Mouse (Mus musculus): ENCODE data around the gene Hdgfl3. TPM values are rescaled to one million over a fixed set of nuclear protein-coding genes. Genes with fewer than 3 reads are reported as not detected.

Gene Hdgfl3
- total and polyA plus RNA-seq, 3 experiments = 0.04 TPM; not detected in 2

GRCm38 (mm10) chr7:81849214-81849613 is 85.1 kb downstream of the Hdgfl3 start:
- no peak overlapping the region for H3K9ac ChIP-seq (ENCODE audit: insufficient read depth, low read depth)
- no peaks in the 10 kb centered on the region for H3K9me3 ChIP-seq (replicated peaks; ENCODE audit: low read length)
- no peaks in the 10 kb centered on the region for H3K79me2 ChIP-seq (replicated peaks; ENCODE audit: control insufficient read depth, extremely low read depth, insufficient read depth, poor library complexity, severe bottlenecking)
- in situ Hi-C loops (cut with MboI; ENCODE audit: low pct_ligation_motif_present, low pct_unique_long_range_greater_than_20kb, low sequenced_read_pairs) = no loop called here
- no peaks in the 10 kb centered on the region for H3K36me3 ChIP-seq (replicated peaks in 1 of 2; ENCODE audit: control insufficient read depth in 1 of 2, insufficient read depth in 1 of 2, low read length in 1 of 2)
- dilution Hi-C loops (cut with MboI; ENCODE audit: extremely low pct_ligation_motif_present, extremely low pct_unique_long_range_greater_than_20kb, low sequenced_read_pairs) = no loop called here
- DNase-seq (ENCODE audit: extremely low read depth) = peak; percentile 89
- H3K4me2 ChIP-seq (ENCODE audit: insufficient read depth, low read depth, poor library complexity, severe bottlenecking) = peak overlapping the region; percentile 92
- no peaks in the 10 kb centered on the region for H3K27me3 ChIP-seq (replicated peaks)
- peak overlapping the region; percentile 64; the same call in 1 of the 2 replicates for H3K27ac ChIP-seq (ENCODE audit: insufficient read depth, low read depth)
- peaks cover 4 to 25% of the 10 kb centered on the region in 2 experiments for H3K4me1 ChIP-seq (ENCODE audit: control insufficient read depth in 1 of 2, insufficient read depth in 2 of 2)
- TF ChIP-seq CTCF (conservative IDR thresholded peaks at IDR 0.05 in 1 of 2, IDR thresholded peaks at IDR 0.05 in 1 of 2; ENCODE audit: low read depth in 2 of 2, low read length in 2 of 2) = no peak
- TF ChIP-seq JUND (conservative IDR thresholded peaks at IDR 0.05; ENCODE audit: low read depth, low read length) = peak; percentile 83
- 0 out of 2 replicates have a peak, but pooled peaks have one; percentile 7 for TF ChIP-seq ZNF384 (IDR thresholded peaks at IDR 0.05; ENCODE audit: low read depth, low read length)
- no peak for TF ChIP-seq PAX5 (IDR thresholded peaks at IDR 0.05; ENCODE audit: low read length)
- TF ChIP-seq NRF1 (IDR thresholded peaks at IDR 0.05; ENCODE audit: low read depth, low read length) = 0 out of 2 replicates have a peak, but pooled peaks have one; percentile 30
- peak; percentile 66; the same call in 1 of the 2 replicates for TF ChIP-seq MAX (IDR thresholded peaks at IDR 0.05; ENCODE audit: low read length)
- TF ChIP-seq IRF4 (IDR thresholded peaks at IDR 0.05; ENCODE audit: low read depth, low read length) = peak; percentile 99
- peak; percentile 75; the same call in 1 of the 2 replicates for TF ChIP-seq MAZ (IDR thresholded peaks at IDR 0.05; ENCODE audit: low read depth, low read length)
- TF ChIP-seq ZKSCAN1 (IDR thresholded peaks at IDR 0.05; ENCODE audit: borderline replicate concordance, low read depth, low read length) = no peak
- peak; percentile 29; the same call in 1 of the 2 replicates for TF ChIP-seq NELFE (IDR thresholded peaks at IDR 0.05; ENCODE audit: low read depth, low read length)
- TF ChIP-seq BHLHE40 (IDR thresholded peaks at IDR 0.05; ENCODE audit: low read depth, low read length) = peak; percentile 57
- TF ChIP-seq MXI1 (IDR thresholded peaks at IDR 0.05; ENCODE audit: low read depth, low read length) = peak; percentile 51
- TF ChIP-seq RCOR1 (conservative IDR thresholded peaks at IDR 0.05; ENCODE audit: low read depth, low read length) = peak; percentile 94
- TF ChIP-seq TCF12 (IDR thresholded peaks at IDR 0.05; ENCODE audit: low read depth, low read length) = peak; percentile 73
- peak; percentile 97 for TF ChIP-seq EP300 (IDR thresholded peaks at IDR 0.05; ENCODE audit: low read length)
- TF ChIP-seq USF2 (conservative IDR thresholded peaks at IDR 0.05; ENCODE audit: low read depth, low read length) = no peak
- TF ChIP-seq POLR2AphosphoS2 (IDR thresholded peaks at IDR 0.05; ENCODE audit: low read depth, low read length) = 0 out of 2 replicates have a peak, but pooled peaks have one; percentile 47
- TF ChIP-seq POLR2A (IDR thresholded peaks at IDR 0.05; ENCODE audit: low read depth, low read length) = peak; percentile 42; the same call in 1 of the 2 replicates
- 0 out of 2 replicates have a peak, but pooled peaks have one; percentile 36 for TF ChIP-seq KAT2A (IDR thresholded peaks at IDR 0.05; ENCODE audit: insufficient replicate concordance, low read length)
- peak; percentile 84 for TF ChIP-seq ETS1 (conservative IDR thresholded peaks at IDR 0.05; ENCODE audit: low read depth, low read length)
- peak; percentile 73; the same call in 1 of the 2 replicates for TF ChIP-seq SIN3A (IDR thresholded peaks at IDR 0.05; ENCODE audit: low read length)
- peak; percentile 57; the same call in 1 of the 2 replicates for TF ChIP-seq MAFK (IDR thresholded peaks at IDR 0.05; ENCODE audit: insufficient replicate concordance, low read length)
- peak; percentile 84 for TF ChIP-seq JUN (IDR thresholded peaks at IDR 0.05; ENCODE audit: insufficient read depth, low read depth, low read length)
- TF ChIP-seq USF1 (IDR thresholded peaks at IDR 0.05; ENCODE audit: low read depth, low read length) = no peak
- no peak for TF ChIP-seq E2F4 (IDR thresholded peaks at IDR 0.05; ENCODE audit: insufficient replicate concordance, low read depth, low read length)
- TF ChIP-seq CHD2 (IDR thresholded peaks at IDR 0.05; ENCODE audit: low read length) = peak; percentile 69
- TF ChIP-seq GABPA (IDR thresholded peaks at IDR 0.05; ENCODE audit: insufficient replicate concordance, low read depth, low read length) = no peak
- TF ChIP-seq SMC3 (IDR thresholded peaks at IDR 0.05; ENCODE audit: low read depth, low read length) = no peak
- no peak for TF ChIP-seq ZC3H11A (IDR thresholded peaks at IDR 0.05; ENCODE audit: low read depth, low read length)
- no peak for TF ChIP-seq UBTF (IDR thresholded peaks at IDR 0.05; ENCODE audit: low read depth, low read length)
- peak; percentile 65 for TF ChIP-seq HCFC1 (IDR thresholded peaks at IDR 0.05; ENCODE audit: low read depth, low read length)
- TF ChIP-seq CHD1 (IDR thresholded peaks at IDR 0.05; ENCODE audit: low read depth, low read length) = peak; percentile 78; the same call in 1 of the 2 replicates
- peak; percentile 76; the same call in 1 of the 2 replicates for TF ChIP-seq MYC (IDR thresholded peaks at IDR 0.05; ENCODE audit: low read depth, low read length)
- TF ChIP-seq TBP (conservative IDR thresholded peaks at IDR 0.05; ENCODE audit: low read depth, low read length) = peak; percentile 82
- TF ChIP-seq ELF1 (IDR thresholded peaks at IDR 0.05; ENCODE audit: low read depth, low read length) = peak; percentile 85
- TF ChIP-seq ZMIZ1 (IDR thresholded peaks at IDR 0.05; ENCODE audit: low read depth, low read length) = peak; percentile 67; the same call in 1 of the 2 replicates
- TF ChIP-seq RAD21 (IDR thresholded peaks at IDR 0.05; ENCODE audit: low read depth, low read length) = no peak
- peak; percentile 85 for TF ChIP-seq MEF2A (IDR thresholded peaks at IDR 0.05; ENCODE audit: borderline replicate concordance, low read depth, low read length)
- H3K4me3 ChIP-seq (replicated peaks in 1 of 3; ENCODE audit: low read depth in 2 of 3, low read length in 2 of 3, poor library complexity in 1 of 3) = no peak overlapping the region
